17 mouse cellular contexts compared by ENCODE assay signal in the genomic region with DNA sequence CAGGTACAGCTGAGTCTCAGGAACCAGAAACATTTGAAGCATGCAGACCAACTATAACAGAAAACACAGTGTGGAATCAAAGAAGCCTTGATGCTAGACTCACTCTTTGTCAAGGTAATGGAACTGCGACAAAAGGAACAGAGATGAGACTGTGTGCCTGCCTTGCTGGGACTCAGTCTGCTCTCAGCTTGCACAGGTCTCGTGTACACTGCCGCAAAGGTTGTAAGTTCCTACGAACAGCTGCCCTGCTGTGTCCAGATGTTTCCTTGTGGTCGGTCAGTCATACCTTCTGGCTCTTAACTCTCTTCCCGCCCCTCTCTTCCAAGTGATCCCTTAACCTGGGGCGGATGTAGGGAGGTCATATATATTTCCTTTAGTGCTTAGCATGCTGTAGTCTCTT.
DNase-seq lines count a peak whose midpoint lies in the region; ATAC-seq lines count a peak whose summit lies in the region.
"Had no signal": no experiment of that assay in that cellular context is flagged by ENCODE, and none has a peak within 500 bp of the region (broad histone marks: within the 10 kb centered on the region; RNA-seq: fewer than 3 reads in every experiment).

No protein-coding gene starts in this region.

- DNase-seq in heart, adult 8-10 months (ENCODE audit: low spot score): no peak
- DNase-seq in embryonic facial prominence, embryonic 10.5 days (ENCODE audit: low spot score): no peak
- no peak for DNase-seq in right cerebral cortex, postnatal 4 days
- DNase-seq in cerebellum, postnatal 14 days: no peak
- DNase-seq: cerebellum, adult 11-12 months; embryo, embryonic 11 days; gastrocnemius, postnatal 14 days; kidney, adult 8-10 months; lung, postnatal 14 days; right cerebral cortex, postnatal 25 days; thymus, postnatal 25 days had no signal

- peak overlapping the region; percentile 42 for H3K4me2 ChIP-seq in heart, embryonic 11.5 days
- H3K4me2 ChIP-seq in neural tube, embryonic 13.5 days: no peak overlapping the region
- H3K4me2 ChIP-seq in neural tube, embryonic 15.5 days: no peak overlapping the region
- H3K4me2 ChIP-seq in liver, embryonic 15.5 days: peak overlapping the region; percentile 68
- H3K4me2 ChIP-seq: limb, embryonic 12.5 days had no signal

- 0 out of 2 replicates have a peak overlapping the region, but pooled peaks have one; percentile 49 for H3K9ac ChIP-seq in heart, embryonic 11.5 days (ENCODE audit: low read depth, low read length)
- no peak overlapping the region for H3K9ac ChIP-seq in neural tube, embryonic 13.5 days
- no peak overlapping the region for H3K9ac ChIP-seq in neural tube, embryonic 15.5 days (replicated peaks)
- peak overlapping the region; percentile 56 for H3K9ac ChIP-seq in liver, embryonic 15.5 days
- H3K9ac ChIP-seq: limb, embryonic 12.5 days had no signal

- H3K4me3 ChIP-seq in heart, embryonic 11.5 days (ENCODE audit: low read depth, low read length): peak overlapping the region; percentile 19
- no peak overlapping the region for H3K4me3 ChIP-seq in neural tube, embryonic 13.5 days
- no peak overlapping the region for H3K4me3 ChIP-seq in neural tube, embryonic 15.5 days (replicated peaks)
- peak overlapping the region; percentile 72 for H3K4me3 ChIP-seq in liver, embryonic 15.5 days (replicated peaks)
- no peak overlapping the region for H3K4me3 ChIP-seq in embryonic facial prominence, embryonic 10.5 days
- H3K4me3 ChIP-seq: limb, embryonic 12.5 days; midbrain, embryonic 10.5 days had no signal

- 76% methylated on average over 7 of the region's 7 CpGs for WGBS in heart, embryonic 11.5 days (ENCODE audit: insufficient replicate concordance)
- 80% methylated on average over 7 of the region's 7 CpGs for WGBS in neural tube, embryonic 13.5 days
- 83% methylated on average over 7 of the region's 7 CpGs for WGBS in neural tube, embryonic 15.5 days
- 79% methylated on average over 7 of the region's 7 CpGs for WGBS in liver, embryonic 15.5 days (ENCODE audit: insufficient replicate concordance)
- WGBS in embryonic facial prominence, embryonic 10.5 days: 82% methylated on average over 7 of the region's 7 CpGs

- H3K9me3 ChIP-seq in heart, embryonic 11.5 days (replicated peaks; ENCODE audit: control insufficient read depth, low read length): no peaks in the 10 kb centered on the region
- H3K9me3 ChIP-seq in neural tube, embryonic 13.5 days: no peaks in the 10 kb centered on the region
- no peaks in the 10 kb centered on the region for H3K9me3 ChIP-seq in neural tube, embryonic 15.5 days (replicated peaks)
- H3K9me3 ChIP-seq in liver, embryonic 15.5 days (replicated peaks): no peaks in the 10 kb centered on the region
- H3K9me3 ChIP-seq in embryonic facial prominence, embryonic 10.5 days: no peaks in the 10 kb centered on the region
- H3K9me3 ChIP-seq: limb, embryonic 12.5 days; midbrain, embryonic 10.5 days had no signal

- peaks cover 23% of the 10 kb centered on the region for H3K4me1 ChIP-seq in heart, embryonic 11.5 days (ENCODE audit: control insufficient read depth, insufficient read depth, low read length)
- H3K4me1 ChIP-seq in neural tube, embryonic 13.5 days (replicated peaks): peaks cover 9% of the 10 kb centered on the region; the same call in 1 of the 2 replicates
- no peaks in the 10 kb centered on the region for H3K4me1 ChIP-seq in neural tube, embryonic 15.5 days
- peaks cover 80% of the 10 kb centered on the region for H3K4me1 ChIP-seq in liver, embryonic 15.5 days (replicated peaks)
- H3K4me1 ChIP-seq in embryonic facial prominence, embryonic 10.5 days: peaks cover 12% of the 10 kb centered on the region; the same call in 1 of the 2 replicates

- ATAC-seq in heart, embryonic 11.5 days (replicated peaks; ENCODE audit: insufficient number of reproducible peaks, low FRiP score, low TSS enrichment): no peak
- ATAC-seq in neural tube, embryonic 13.5 days (ENCODE audit: low read depth): 0 out of 2 replicates have a peak, but pooled peaks have one; percentile 19
- ATAC-seq in neural tube, embryonic 15.5 days (ENCODE audit: low FRiP score): no peak
- ATAC-seq in liver, embryonic 15.5 days (ENCODE audit: insufficient read depth): no peak

- no peaks in the 10 kb centered on the region for H3K27me3 ChIP-seq in heart, embryonic 11.5 days (ENCODE audit: control insufficient read depth, insufficient read depth, low read length)
- H3K27me3 ChIP-seq in neural tube, embryonic 13.5 days: no peaks in the 10 kb centered on the region
- H3K27me3 ChIP-seq in neural tube, embryonic 15.5 days (replicated peaks): no peaks in the 10 kb centered on the region
- H3K27me3 ChIP-seq in liver, embryonic 15.5 days: no peaks in the 10 kb centered on the region
- no peaks in the 10 kb centered on the region for H3K27me3 ChIP-seq in embryonic facial prominence, embryonic 10.5 days (replicated peaks; ENCODE audit: low read depth, poor library complexity, severe bottlenecking)
- H3K27me3 ChIP-seq: limb, embryonic 12.5 days had no signal

- peak overlapping the region; percentile 50 for H3K27ac ChIP-seq in heart, embryonic 11.5 days (ENCODE audit: low read depth, low read length)
- no peak overlapping the region for H3K27ac ChIP-seq in neural tube, embryonic 13.5 days (replicated peaks)
- no peak overlapping the region for H3K27ac ChIP-seq in neural tube, embryonic 15.5 days (replicated peaks)
- H3K27ac ChIP-seq in liver, embryonic 15.5 days (replicated peaks): peak overlapping the region; percentile 83
- no peak overlapping the region for H3K27ac ChIP-seq in embryonic facial prominence, embryonic 10.5 days (replicated peaks)
- H3K27ac ChIP-seq: limb, embryonic 12.5 days had no signal

- H3K36me3 ChIP-seq in heart, embryonic 11.5 days (ENCODE audit: control insufficient read depth, insufficient read depth, low read length): 0 out of 2 replicates have a peak, but pooled peaks cover 2% of the 10 kb centered on the region
- peaks cover 5% of the 10 kb centered on the region; the same call in 1 of the 2 replicates for H3K36me3 ChIP-seq in neural tube, embryonic 13.5 days
- H3K36me3 ChIP-seq in neural tube, embryonic 15.5 days: no peaks in the 10 kb centered on the region
- H3K36me3 ChIP-seq in liver, embryonic 15.5 days (replicated peaks): peaks cover 51% of the 10 kb centered on the region
- peaks cover 22% of the 10 kb centered on the region for H3K36me3 ChIP-seq in embryonic facial prominence, embryonic 10.5 days (replicated peaks)
- H3K36me3 ChIP-seq: limb, embryonic 12.5 days had no signal

Comparison
In these comparisons a context has a peak if more than half of its experiments do, and no peak if none do; other contexts are left out.
1. H3K27ac ChIP-seq: peak in heart, embryonic 11.5 days (single experiment) and liver, embryonic 15.5 days (single experiment); none in neural tube, embryonic 13.5 days (single experiment), neural tube, embryonic 15.5 days (single experiment) and embryonic facial prominence, embryonic 10.5 days (single experiment).
2. H3K4me2 ChIP-seq: peak in heart, embryonic 11.5 days (single experiment) and liver, embryonic 15.5 days (single experiment); none in neural tube, embryonic 13.5 days (single experiment) and neural tube, embryonic 15.5 days (single experiment).
3. H3K4me3 ChIP-seq: peak in heart, embryonic 11.5 days (single experiment) and liver, embryonic 15.5 days (single experiment); none in neural tube, embryonic 13.5 days (single experiment), neural tube, embryonic 15.5 days (single experiment) and embryonic facial prominence, embryonic 10.5 days (single experiment).
4. H3K9ac ChIP-seq: peak in heart, embryonic 11.5 days (single experiment) and liver, embryonic 15.5 days (single experiment); none in neural tube, embryonic 13.5 days (single experiment) and neural tube, embryonic 15.5 days (single experiment).